9 mouse cellular contexts compared by ENCODE assay signal in genomic region chr8:94695341-94695993, GRCm38 (mm10). TPM values are rescaled to one million over a fixed set of nuclear protein-coding genes. Genes with fewer than 3 reads are reported as not detected.
A peak's percentile ranks its signal among the peaks of the same experiment; 100 is the strongest.
DNase-seq lines count a peak whose midpoint lies in the region; ATAC-seq and TF ChIP-seq lines count a peak whose summit lies in the region.
"Had no signal": no experiment of that assay in that cellular context is flagged by ENCODE, and none has a peak within 500 bp of the region (broad histone marks: within the 10 kb centered on the region; RNA-seq: fewer than 3 reads in every experiment).

No protein-coding gene starts in this region.

- H3K27ac ChIP-seq in liver, adult 2 months (replicated peaks; ENCODE audit: insufficient read depth, low read depth, low read length), result peak overlapping the region; percentile 82
- no peak overlapping the region for H3K27ac ChIP-seq in embryonic facial prominence, embryonic 14.5 days (replicated peaks; ENCODE audit: low read depth, low read length)
- H3K27ac ChIP-seq in intestine, postnatal 0 days (ENCODE audit: low read depth, low read length), result no peak overlapping the region
- H3K27ac ChIP-seq: macrophage had no signal

- peak; percentile 77 for DNase-seq in liver, adult 2 months (ENCODE audit: extremely low read depth, low read depth, low spot score)
- DNase-seq in liver, result no peak
- DNase-seq in embryonic facial prominence, embryonic 14.5 days (ENCODE audit: low spot score), result no peak
- no peak for DNase-seq in testis, postnatal 14 days (ENCODE audit: low spot score)
- DNase-seq in cerebellum, adult 9-11 months, result no peak

- no peaks in the 10 kb centered on the region for H3K27me3 ChIP-seq in liver, adult 2 months (ENCODE audit: control insufficient read depth, insufficient read depth, low read length)
- peaks cover 55% of the 10 kb centered on the region for H3K27me3 ChIP-seq in embryonic facial prominence, embryonic 14.5 days (replicated peaks; ENCODE audit: control insufficient read depth, insufficient read depth, low read length)
- H3K27me3 ChIP-seq in intestine, postnatal 0 days (replicated peaks; ENCODE audit: control insufficient read depth, insufficient read depth, low read length), result peaks cover 15% of the 10 kb centered on the region
- H3K27me3 ChIP-seq in megakaryocyte, embryonic 14.5 days (replicated peaks), result peaks cover 81% of the 10 kb centered on the region

- TF ChIP-seq CTCF in liver, adult 2 months (IDR thresholded peaks at IDR 0.05; ENCODE audit: low read depth, low read length), result no peak
- TF ChIP-seq CTCF in intestine, postnatal 0 days (IDR thresholded peaks at IDR 0.05; ENCODE audit: low read depth), result no peak

- peak overlapping the region; percentile 65 for H3K4me2 ChIP-seq in embryonic facial prominence, embryonic 14.5 days (ENCODE audit: low read depth, low read length)
- H3K4me2 ChIP-seq in intestine, postnatal 0 days (replicated peaks; ENCODE audit: low read depth), result peak overlapping the region; percentile 83

- 2% methylated on average over 31 of the region's 31 CpGs for WGBS in liver, adult 2 months
- under 1% methylated on average over 24 of the region's 31 CpGs for WGBS in embryonic facial prominence, embryonic 14.5 days
- WGBS in intestine, postnatal 0 days, result 2% methylated on average over 31 of the region's 31 CpGs

- peak; percentile 50 for ATAC-seq in embryonic facial prominence, embryonic 14.5 days (ENCODE audit: low read depth)
- ATAC-seq in intestine, postnatal 0 days, result peak; percentile 69
- ATAC-seq in erythroid progenitor cell, adult 5-6 weeks (replicated peaks; ENCODE audit: low FRiP score, poor library complexity, severe bottlenecking), result no peak

- peaks cover 25% of the 10 kb centered on the region; the same call in 1 of the 2 replicates for H3K79me2 ChIP-seq in liver, adult 2 months (ENCODE audit: control insufficient read depth, insufficient read depth, low read length)

- no peaks in the 10 kb centered on the region for H3K36me3 ChIP-seq in liver, adult 2 months (ENCODE audit: control insufficient read depth, insufficient read depth, low read length)
- H3K36me3 ChIP-seq in embryonic facial prominence, embryonic 14.5 days (ENCODE audit: control insufficient read depth, insufficient read depth, low read length), result no peaks in the 10 kb centered on the region
- no peaks in the 10 kb centered on the region for H3K36me3 ChIP-seq in intestine, postnatal 0 days (ENCODE audit: control insufficient read depth, insufficient read depth)
- no peaks in the 10 kb centered on the region for H3K36me3 ChIP-seq in megakaryocyte, embryonic 14.5 days (replicated peaks; ENCODE audit: low read length)

- no peak for TF ChIP-seq POLR2A in liver, adult 2 months (IDR thresholded peaks at IDR 0.05; ENCODE audit: extremely low read depth, insufficient read depth, low read length)

- peaks cover 9% of the 10 kb centered on the region for H3K4me1 ChIP-seq in liver, adult 2 months (ENCODE audit: control insufficient read depth, insufficient read depth, low read length)
- H3K4me1 ChIP-seq in embryonic facial prominence, embryonic 14.5 days (ENCODE audit: control insufficient read depth, insufficient read depth, low read length), result 0 out of 2 replicates have a peak, but pooled peaks cover 5% of the 10 kb centered on the region
- H3K4me1 ChIP-seq in intestine, postnatal 0 days (replicated peaks; ENCODE audit: control insufficient read depth, insufficient read depth, low read length), result peaks cover 9% of the 10 kb centered on the region; the same call in 1 of the 2 replicates
- peaks cover 13% of the 10 kb centered on the region for H3K4me1 ChIP-seq in megakaryocyte, embryonic 14.5 days

- peak overlapping the region; percentile 75 for H3K4me3 ChIP-seq in liver, adult 2 months (ENCODE audit: insufficient read depth, low read depth, low read length)
- peak overlapping the region; percentile 35 for H3K4me3 ChIP-seq in embryonic facial prominence, embryonic 14.5 days (ENCODE audit: low read depth, low read length)
- H3K4me3 ChIP-seq in intestine, postnatal 0 days (ENCODE audit: low read depth, low read length), result peak overlapping the region; percentile 51
- H3K4me3 ChIP-seq in megakaryocyte, embryonic 14.5 days (replicated peaks), result peak overlapping the region; percentile 90

- H3K9ac ChIP-seq in liver, adult 2 months (ENCODE audit: low read depth, low read length), result peak overlapping the region; percentile 87
- H3K9ac ChIP-seq in embryonic facial prominence, embryonic 14.5 days (ENCODE audit: low read depth, low read length), result peak overlapping the region; percentile 30; the same call in 1 of the 2 replicates
- H3K9ac ChIP-seq in intestine, postnatal 0 days (ENCODE audit: low read depth, low read length), result peak overlapping the region; percentile 37; the same call in 1 of the 2 replicates

- H3K9me3 ChIP-seq in embryonic facial prominence, embryonic 14.5 days (ENCODE audit: control insufficient read depth, low read length), result no peaks in the 10 kb centered on the region
- no peaks in the 10 kb centered on the region for H3K9me3 ChIP-seq in intestine, postnatal 0 days (ENCODE audit: control insufficient read depth)
- peaks cover 8% of the 10 kb centered on the region; the same call in 1 of the 2 replicates for H3K9me3 ChIP-seq in megakaryocyte, embryonic 14.5 days

RNA-seq across cellular contexts. Expression of gene Pllp, which starts 0.6 kb away (rescaled TPM):
- total RNA-seq in liver, adult 2 months (2014; rRNA removed), result 8.1 and 8.6 TPM in 2 replicates
- polyA plus RNA-seq in liver, adult 2 months (2012; rRNA removed), result 41.8 and 44.1 TPM in 2 replicates
- polyA plus RNA-seq in embryonic facial prominence, embryonic 14.5 days (2014; fragmentation: Nextera tagmentation; extraction: Ambion mirVana), result 4.6 and 8.1 TPM in 2 replicates
- polyA plus RNA-seq in intestine, postnatal 0 days (2015; fragmentation: Nextera tagmentation; extraction: Ambion mirVana), result 25.3 and 26.3 TPM in 2 replicates
- polyA plus RNA-seq in megakaryocyte, embryonic 14.5 days (2012; ENCODE audit: insufficient read depth, low replicate concordance), result not detected in 2 replicates
- total RNA-seq in erythroid progenitor cell, adult 5-6 weeks (2015; ENCODE audit: low replicate concordance), result not detected in 2 replicates
- not detected in 2 replicates for total RNA-seq in erythroid progenitor cell, adult 5-6 weeks (2017; ENCODE audit: low replicate concordance)
- polyA plus RNA-seq: macrophage had no signal

RNA-seq across cellular contexts. Expression of gene Arl2bp, which starts 29.1 kb away (rescaled TPM):
- total RNA-seq in liver, adult 2 months (2014; rRNA removed), result 4.2 and 4.8 TPM in 2 replicates
- 5.9 and 7.7 TPM in 2 replicates for polyA plus RNA-seq in liver, adult 2 months (2012; rRNA removed)
- 54.5 and 59.0 TPM in 2 replicates for polyA plus RNA-seq in embryonic facial prominence, embryonic 14.5 days (2014; fragmentation: Nextera tagmentation; extraction: Ambion mirVana)
- polyA plus RNA-seq in intestine, postnatal 0 days (2015; fragmentation: Nextera tagmentation; extraction: Ambion mirVana), result 78.3 and 79.0 TPM in 2 replicates
- polyA plus RNA-seq in megakaryocyte, embryonic 14.5 days (2012; ENCODE audit: insufficient read depth, low replicate concordance), result 13.7 and 16.1 TPM in 2 replicates
- total RNA-seq in erythroid progenitor cell, adult 5-6 weeks (2015; ENCODE audit: low replicate concordance), result 23.8 and 27.2 TPM in 2 replicates
- 29.4 and 36.1 TPM in 2 replicates for total RNA-seq in erythroid progenitor cell, adult 5-6 weeks (2017; ENCODE audit: low replicate concordance)

RNA-seq across cellular contexts. Expression of gene Ccl22, which starts 49.9 kb away (rescaled TPM):
- 0.28 and 4.4 TPM in 2 replicates for total RNA-seq in liver, adult 2 months (2014; rRNA removed)
- 0.24 and 0.32 TPM in 2 replicates for polyA plus RNA-seq in liver, adult 2 months (2012; rRNA removed)
- not detected in 2 replicates for polyA plus RNA-seq in embryonic facial prominence, embryonic 14.5 days (2014; fragmentation: Nextera tagmentation; extraction: Ambion mirVana)
- polyA plus RNA-seq in intestine, postnatal 0 days (2015; fragmentation: Nextera tagmentation; extraction: Ambion mirVana), result 0.05 TPM in 1 of 2 replicates, not detected in the other
- 0.30 TPM in 1 of 2 replicates, not detected in the other for polyA plus RNA-seq in megakaryocyte, embryonic 14.5 days (2012; ENCODE audit: insufficient read depth, low replicate concordance)
- total RNA-seq in erythroid progenitor cell, adult 5-6 weeks (2015; ENCODE audit: low replicate concordance), result 0.72 TPM in 1 of 2 replicates, not detected in the other
- total RNA-seq in erythroid progenitor cell, adult 5-6 weeks (2017; ENCODE audit: low replicate concordance), result 2.3 TPM in 1 of 2 replicates, not detected in the other

Comparison
In these comparisons a context has a peak if more than half of its experiments do, and no peak if none do; other contexts are left out.
1. H3K4me3 ChIP-seq: peak in every context shown above with its lines; median percentile 90 in megakaryocyte, embryonic 14.5 days; 75 in liver, adult 2 months; 51 in intestine, postnatal 0 days; 35 in embryonic facial prominence, embryonic 14.5 days.
2. H3K9ac ChIP-seq: peak in every context shown above with its lines; median percentile 87 in liver, adult 2 months; 37 in intestine, postnatal 0 days; 30 in embryonic facial prominence, embryonic 14.5 days.